Mouse (Mus musculus): ENCODE measurements around the gene Arl4a.

Arl4a gene

DNA sequence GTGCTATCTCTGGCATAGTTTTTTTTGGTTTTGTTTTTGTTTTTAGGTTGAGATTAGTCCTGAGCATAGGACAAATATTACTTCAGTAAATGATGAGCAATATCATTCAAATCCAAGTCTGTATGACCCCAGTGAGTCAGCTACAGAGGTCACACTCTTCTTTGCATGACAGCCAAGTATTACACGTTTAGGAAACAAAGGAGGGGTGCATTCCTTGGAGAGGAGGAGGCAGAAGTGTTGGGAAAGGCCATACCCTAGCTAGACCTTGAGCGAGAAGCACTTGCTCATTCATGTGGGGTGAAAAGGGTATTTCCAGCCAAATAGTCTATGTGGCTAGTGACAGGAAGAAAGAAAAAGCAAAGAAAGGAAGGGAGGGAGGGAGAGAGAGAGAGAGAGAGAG lies 28.0 kb downstream of the Arl4a start:
- DNase-seq (ENCODE audit: low read depth, low spot score): no peak

DNA sequence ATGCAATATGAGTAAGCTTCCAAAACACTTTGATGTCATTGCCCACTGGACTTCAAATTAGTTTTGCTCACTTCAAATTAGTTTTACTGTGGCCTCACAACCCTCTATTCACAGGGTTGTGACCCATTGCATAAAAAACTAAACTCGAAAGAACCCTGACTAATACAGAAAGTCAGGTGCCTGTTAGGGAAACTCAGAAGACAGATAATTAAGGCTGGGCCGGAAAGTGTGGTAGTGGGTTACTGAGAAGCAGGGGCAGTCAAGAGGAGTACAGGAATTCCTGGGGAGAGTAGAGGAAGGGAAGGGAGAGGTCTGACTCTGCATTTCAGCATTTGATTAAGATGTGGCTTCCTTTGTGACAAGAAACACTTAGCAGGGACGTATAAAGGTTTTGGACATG lies 29.4 kb downstream of the Arl4a start:
- no peak for DNase-seq (ENCODE audit: low read depth, low spot score)

DNA sequence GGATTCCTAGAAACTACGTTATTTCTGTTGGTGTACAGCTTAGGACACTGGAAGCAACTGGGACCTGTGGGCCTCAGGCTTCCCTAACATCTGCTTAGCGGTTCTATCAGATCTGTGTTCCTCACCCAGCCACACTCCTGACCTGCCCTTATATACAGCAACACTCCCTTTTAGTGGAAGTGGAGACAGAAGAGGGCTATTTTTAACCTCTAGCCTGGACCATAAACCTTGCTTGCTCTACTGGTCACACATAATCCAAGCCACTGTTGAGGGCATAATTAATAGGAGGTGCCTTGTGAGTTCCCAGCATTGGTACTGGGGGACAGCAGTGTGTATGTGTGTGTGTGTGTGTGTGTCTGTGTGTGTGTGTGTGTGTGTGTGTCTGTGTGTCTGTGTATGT lies 33.1 kb downstream of the Arl4a start:
- DNase-seq (ENCODE audit: low read depth, low spot score): no peak

DNA sequence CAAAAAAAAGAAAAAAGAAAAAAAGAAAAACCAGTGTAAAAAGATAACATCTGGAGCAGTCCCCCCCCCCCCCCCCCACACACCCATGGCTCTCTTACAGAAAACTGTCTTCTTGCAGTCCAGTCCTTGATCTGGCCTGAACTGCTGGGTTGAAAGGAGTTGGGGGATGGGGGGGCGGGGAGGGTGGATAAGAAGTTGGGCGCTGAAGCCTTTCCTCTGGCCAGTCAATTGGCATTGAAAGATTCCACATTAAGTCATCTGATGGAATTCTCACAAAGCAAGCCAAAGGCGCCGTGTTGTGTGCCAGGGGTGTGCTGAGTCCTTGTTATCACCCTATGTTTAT lies 39.0 kb downstream of the Arl4a start:
- peak; percentile 29 for DNase-seq (ENCODE audit: low read depth, low spot score)

DNA sequence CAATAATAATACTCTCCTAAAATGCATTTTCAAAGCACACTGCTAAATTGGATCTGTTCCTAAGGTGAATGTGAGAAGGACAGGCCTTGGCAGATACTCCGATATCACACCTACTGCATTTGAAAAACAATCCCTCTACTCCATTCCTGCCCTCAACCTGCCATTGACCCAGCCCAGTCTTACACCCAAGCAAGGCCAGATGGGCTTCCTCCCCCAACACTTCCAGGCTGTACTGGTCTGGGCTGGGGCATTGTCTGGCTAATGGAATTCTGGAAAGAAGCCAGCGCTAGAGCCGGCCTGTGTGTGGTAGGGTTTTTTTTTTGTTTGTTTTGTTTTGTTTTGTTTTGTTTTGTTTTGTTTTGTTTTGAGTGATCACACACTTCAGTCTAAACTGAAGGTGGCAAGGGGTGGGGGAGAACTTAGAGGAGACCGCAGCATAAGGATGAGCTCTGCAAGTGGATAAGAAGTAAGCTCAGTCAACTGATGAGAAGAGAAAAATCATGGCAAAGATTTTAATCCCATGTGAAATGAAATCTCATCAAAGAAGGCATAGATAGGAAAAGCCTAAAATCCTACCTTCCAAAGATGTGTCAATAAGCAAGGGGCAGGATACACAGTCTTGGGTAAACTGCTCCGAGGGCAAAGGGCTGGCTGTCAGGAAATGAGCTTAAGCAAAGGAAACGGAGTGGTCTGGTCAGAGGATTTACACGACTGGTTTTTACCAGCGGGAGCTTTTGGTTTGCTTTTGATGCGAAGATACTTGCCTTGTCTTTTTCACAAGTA lies 39.6 kb downstream of the Arl4a start:
- DNase-seq (ENCODE audit: low read depth, low spot score): peak; percentile 97

DNA sequence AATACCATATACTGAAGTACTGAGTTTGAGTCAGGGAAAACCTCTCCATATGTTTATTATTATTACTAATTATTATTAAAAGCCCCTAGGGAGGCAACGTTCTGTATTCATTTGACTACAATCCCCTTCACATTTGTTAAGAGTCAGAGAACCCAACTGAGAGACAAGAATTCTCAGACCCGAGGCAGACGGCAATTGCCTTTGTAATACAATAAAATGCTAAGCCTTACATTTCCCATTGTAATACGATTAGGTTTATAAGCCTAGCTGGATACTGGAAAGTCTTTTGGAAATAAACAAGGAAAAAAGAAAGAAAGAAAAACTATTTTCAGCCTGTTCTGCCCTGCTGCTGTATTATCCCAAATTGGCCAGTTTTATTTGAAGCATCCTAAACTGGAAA lies 40.2 kb downstream of the Arl4a start:
- DNase-seq (ENCODE audit: low read depth, low spot score): peak; percentile 74

DNA sequence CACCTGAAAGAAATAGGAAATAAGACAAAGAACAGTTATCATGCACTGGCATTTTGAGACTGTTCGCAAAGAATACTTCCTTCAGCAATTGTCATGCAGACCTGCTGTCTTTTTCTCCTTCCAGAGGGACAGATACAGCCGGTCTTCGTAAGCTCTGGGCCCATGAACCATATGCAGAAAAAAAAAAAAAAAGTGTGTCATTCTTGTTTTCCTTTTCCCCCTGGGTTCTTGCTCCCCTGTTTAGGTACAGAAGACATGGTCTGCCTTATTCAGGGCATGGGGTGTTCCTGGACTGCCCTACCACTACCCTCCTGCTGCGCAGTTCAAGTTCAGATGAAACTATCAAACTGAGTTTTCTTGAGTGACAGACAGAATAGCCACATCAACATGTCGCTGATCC lies 41.8 kb downstream of the Arl4a start:
- DNase-seq (ENCODE audit: low read depth, low spot score): no peak

DNA sequence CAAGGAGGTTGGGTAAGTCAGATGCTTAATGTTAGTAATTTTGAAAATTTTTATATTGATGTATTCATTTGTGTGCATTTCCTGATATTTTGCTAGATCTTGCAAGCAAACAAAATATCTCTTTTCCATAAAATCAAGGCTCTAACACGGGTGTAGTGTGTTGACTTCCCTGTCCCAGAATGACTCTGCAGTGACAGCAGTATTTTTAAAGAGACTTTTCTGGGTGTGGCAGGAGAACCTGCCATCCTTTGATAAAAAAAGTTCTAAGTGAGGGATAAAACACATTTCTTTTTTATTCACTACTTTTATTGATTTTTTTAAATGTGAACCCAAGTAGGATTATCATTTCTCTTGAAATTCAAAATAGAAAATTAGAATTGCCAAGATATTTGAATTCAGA lies 42.2 kb downstream of the Arl4a start:
- no peak for DNase-seq (ENCODE audit: low read depth, low spot score)

DNA sequence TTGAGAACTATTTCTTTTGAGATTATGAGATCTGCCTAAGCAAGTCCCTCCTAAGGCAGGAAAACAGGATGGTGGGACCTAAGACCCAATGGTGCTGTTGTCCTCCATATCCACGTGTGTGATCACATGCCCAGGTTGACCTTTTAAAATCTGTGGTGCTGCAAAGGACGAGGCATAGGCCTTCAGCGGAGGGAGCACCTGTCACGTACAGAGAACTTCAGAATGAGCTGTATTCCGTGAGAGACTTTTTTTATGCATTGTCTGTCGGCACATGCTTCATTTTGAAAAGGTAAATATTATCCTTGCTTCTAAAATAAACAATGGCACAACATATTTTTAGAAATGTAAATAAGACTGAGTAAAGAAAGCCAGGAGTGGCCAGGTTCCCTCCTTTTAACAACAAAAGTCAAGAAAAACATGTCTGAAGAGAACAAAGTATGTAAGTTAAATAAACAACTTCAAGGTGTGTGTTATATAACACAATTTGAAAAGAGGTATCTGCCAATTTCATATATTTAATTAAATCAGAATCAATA lies 45.0 kb downstream of the Arl4a start:
- no peak for DNase-seq (ENCODE audit: low read depth, low spot score)

DNA sequence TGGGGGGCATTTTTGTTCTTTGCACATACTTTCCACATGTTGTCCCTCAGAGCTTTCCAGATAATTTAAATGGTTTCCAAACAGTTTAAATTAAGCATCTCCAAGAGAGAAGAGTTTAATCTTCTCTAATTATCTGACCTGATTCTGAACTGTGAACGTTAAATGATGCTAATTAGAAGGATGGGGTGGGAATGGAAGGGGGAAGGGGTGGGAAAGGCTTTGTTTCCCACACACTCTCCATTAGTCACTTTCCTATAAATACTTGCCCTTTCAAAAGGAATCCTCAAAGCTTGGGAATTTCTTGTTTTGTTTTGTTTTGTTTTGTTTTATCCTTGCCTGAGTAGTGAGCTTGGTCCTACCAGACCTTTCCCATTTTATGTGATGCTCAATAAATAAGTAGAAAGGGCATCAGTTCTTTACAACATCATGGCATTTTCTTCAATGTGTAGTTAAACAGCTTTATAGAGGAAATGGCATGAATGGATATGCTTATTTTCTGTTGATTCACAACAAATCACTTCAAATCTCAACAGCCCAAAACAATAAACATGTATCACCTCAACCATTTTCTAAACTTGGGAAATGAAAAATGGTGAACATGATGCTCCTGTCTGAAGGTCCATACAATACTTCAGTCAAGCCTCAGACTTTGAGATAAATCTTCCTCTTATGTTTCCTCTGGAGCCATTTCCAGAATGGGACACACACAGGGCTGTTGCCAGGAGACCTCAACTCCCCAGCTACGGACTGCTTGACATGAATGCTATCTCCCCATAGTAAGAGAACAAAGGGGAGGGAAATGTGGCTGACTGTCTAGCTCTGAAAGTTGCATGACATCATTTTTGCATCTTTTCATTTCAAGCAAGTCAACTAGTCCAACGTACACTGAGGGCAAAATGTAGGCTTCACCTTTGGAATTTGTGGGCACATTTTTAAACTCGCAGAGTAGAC lies 46.7 kb downstream of the Arl4a start:
- DNase-seq (ENCODE audit: low read depth, low spot score): no peak

DNA sequence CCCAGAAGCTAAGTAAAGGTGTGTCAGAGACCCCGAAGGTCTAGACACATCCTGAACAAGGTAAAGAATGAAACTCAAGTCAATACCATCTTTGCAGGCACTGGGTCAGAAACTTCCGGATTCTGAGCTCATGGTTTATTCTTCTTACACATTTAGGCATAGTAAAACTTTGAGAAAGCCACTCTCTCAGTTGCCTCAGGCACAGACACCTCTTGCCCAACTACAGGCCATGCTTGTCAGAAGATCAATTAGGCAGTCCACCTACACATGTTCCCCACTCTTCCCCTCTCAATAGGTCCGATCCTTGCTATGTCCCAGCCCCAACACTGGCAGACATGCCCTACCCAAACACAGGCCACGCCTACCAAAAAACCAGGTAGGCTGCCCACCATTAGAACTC lies 48.7 kb downstream of the Arl4a start:
- no peak for DNase-seq (ENCODE audit: low read depth, low spot score)

DNA sequence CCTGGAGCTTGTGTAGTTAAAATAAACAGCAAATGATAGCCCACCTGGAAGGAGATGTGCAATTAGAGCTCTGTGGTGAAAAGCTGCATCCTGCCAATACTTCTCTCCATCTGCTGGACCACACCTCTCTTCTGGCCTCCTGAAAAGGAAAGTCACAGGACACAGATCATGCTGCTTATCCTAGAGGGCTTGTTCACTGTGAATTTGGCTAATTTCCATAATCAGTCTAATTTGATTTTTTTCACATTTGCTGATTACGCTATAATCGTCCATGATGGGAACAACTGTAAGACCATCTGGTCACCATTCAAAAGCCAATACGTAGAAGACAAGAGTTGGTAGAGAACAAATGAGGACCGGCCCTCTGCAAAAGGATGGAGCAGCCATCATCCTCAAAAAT lies 50.6 kb downstream of the Arl4a start:
- no peak for DNase-seq (ENCODE audit: low read depth, low spot score)

DNA sequence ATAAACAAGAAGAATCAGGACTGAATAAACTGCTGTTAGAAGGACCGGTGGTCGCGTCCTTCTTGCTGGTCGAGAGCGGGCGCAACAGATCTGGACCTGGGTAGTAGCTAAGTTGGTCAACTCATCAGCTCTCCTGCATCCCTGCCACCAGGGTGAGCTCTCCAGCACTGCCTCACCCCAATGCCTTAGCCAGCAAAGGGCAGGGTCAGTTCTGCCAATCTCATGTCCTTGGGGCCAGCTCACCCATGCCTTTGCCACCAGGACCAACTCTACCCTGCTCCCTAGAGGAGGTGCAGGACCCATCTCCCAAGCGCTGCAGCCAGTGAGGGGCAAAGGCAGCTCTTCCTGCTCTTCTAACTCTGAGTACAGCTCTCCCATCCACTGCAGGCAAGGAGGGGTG lies 52.2 kb downstream of the Arl4a start:
- no peak for DNase-seq (ENCODE audit: low read depth, low spot score)

DNA sequence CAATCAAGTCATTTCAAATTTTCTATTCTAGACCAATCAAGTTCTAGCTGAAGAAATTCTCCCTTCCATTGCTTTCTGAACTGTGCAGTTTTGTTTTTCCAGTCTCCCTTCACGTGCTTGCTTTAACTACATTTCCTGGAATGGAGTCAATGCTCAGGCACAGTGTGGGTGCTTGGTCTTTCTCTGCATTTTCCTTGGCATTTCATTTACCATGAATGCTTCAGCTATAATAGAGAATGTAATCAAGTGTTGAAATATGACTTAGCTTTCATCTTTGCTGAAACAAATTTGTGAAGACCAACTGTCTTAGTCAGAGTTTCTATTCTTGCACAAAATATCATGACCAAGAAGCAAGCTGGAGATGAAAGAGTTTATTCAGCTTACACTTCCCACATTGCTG lies 58.0 kb downstream of the Arl4a start:
- no peak for DNase-seq (ENCODE audit: low read depth, low spot score)

DNA sequence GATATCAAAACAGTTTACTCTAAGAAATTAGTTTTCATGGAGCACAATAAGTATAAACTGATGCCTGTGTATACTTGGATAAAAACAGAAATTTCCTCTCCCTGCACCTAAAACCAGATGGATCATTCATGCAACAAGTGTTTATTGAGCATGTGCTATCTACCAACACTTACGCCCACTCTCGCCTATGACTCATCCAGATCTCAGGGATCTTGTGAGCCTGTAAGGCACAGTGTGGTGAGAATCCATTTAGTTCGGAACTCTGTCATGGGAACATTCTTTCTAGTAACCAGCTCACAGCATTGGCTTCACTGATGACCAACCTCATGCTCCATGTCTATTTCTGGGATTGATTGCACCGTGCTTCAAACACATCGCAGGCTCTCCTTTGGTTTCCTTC lies 58.8 kb downstream of the Arl4a start:
- DNase-seq (ENCODE audit: low read depth, low spot score): no peak

DNA sequence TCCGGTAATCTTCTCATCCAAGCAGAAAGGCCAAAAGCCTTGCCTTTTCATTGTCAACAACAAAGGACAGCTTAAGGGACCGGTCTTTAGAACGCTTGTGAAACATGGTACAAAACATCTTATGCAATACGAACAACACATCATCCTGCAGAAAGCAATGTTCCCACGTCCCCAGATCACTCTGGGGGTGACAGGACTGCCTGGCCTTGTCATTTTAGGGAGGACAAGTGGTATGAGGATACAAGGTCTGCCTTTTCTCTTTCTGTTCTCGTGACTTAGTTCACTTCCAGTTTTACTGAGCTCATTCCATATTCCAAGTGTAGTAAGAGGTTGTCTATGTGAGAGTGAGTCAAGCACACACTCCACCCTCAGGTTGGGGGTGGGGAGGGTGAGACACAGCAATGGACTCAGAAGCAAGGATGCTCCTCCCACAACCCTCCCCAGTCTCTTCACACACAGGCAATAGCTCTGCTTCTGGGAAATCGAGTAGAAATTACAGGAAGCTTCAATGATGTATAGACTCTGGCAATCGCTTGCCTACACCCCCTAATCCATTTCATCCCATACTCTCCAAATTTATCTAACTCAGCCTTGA lies 59.7 kb downstream of the Arl4a start:
- no peak for DNase-seq (ENCODE audit: low read depth, low spot score)

DNA sequence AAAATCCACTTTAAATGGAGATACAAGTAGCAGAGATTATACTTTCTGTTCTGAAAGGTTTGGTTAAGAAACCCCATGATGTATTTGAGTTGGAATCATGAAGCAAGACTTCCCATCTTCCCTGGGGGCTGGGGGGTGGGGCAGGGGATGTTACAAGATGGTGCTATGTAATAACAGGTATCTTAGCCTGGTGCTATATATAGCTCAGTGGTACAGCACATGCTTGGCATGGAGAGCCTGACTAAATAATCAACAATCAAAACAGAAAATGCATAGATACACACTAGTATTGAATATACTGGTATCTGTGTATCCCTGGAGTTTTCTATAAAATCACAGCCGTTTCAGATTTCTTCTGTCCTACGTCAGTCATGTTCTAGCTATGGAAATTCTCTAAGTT lies 61.4 kb downstream of the Arl4a start:
- DNase-seq (ENCODE audit: low read depth, low spot score): no peak

DNA sequence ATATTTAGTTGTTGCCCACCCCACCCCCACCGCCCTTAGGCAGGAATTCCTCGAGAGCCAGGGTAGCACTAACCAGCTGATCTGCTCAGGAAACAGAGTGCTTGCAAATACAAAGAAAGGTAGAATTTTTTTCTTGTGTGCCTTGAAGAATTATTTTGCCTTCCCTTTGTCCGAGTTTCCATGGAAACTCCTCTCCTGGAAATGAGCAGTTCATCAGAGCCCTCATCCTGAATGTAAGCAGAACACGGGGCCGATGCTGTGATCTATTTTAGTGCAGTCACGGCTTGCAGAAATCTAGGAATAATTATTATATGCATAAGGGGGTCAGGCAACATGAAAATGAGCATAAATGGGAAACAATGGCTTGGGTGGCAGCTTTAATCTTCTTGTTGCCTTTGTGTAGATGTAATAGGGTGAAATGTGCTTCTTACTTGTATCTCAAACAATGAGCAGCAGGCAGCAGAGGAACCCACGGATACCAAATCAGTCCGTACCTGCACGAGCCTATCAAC lies 61.9 kb downstream of the Arl4a start:
- DNase-seq (ENCODE audit: low read depth, low spot score): no peak

DNA sequence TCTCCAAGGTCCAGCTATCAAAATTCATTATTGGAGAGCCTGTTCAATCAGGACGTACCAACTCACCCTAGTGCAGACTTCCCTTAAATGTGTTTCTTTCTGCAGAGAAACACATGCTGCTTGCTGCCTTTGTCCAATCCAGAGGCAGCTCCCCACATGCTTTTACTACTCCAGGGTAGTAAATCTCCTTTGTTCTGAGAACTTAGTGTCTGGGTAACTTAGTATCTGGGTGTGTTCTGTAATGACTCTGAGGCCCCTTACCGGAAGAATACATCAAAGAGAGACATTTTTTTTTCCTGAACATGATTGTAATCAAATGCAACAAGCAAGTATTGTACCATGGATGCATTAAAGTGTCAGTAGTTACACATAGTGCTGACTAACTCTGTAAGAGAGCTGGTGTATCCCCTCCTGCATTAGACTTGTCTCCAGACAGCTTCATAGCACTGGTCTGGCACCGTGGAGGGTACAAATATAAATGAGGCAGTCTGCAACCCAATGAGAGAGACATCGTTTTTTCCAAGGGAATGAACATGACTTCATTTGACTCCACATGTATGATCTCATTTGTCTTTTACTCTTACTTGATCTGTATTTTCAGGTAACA lies 62.7 kb downstream of the Arl4a start:
- no peak for DNase-seq (ENCODE audit: low read depth, low spot score)

DNA sequence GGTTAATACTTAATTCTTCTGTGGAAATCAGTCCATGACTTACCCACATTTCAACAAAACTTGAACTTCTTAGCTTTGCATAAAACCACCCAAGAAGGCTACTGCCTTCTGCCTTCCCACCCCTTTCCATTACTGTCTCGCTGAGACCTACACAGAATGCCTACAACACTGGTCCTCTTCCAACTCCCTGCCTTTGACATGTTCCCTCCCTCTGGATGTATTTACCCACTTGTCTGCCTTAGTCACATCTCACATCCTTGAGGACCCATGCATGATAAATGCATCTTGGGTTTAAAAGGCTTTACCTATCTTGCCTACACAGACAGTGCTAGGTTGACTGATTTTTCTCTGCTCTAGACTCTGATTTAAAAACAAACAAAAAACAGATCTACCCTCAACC lies 63.6 kb downstream of the Arl4a start:
- no peak for DNase-seq (ENCODE audit: low read depth, low spot score)

DNA sequence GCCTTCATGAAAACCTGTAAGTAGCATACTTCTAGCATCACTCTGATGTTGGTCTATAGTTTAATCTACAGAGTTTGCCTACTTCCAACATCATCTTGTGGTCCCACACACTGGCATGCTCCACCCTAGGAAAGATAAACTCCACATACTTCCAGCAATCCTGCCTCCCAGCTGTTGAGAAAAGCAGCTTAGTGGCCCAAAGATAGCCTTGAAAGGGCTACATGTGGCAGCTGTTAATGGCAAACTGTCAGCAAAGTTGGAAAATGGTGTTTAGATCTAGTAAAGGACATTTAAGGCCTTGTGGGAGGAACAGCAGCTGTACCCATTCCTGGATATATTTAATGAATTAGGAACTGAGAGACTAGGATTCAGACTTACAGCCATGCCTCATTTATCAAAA lies 68.3 kb downstream of the Arl4a start:
- DNase-seq (ENCODE audit: low read depth, low spot score): no peak

DNA sequence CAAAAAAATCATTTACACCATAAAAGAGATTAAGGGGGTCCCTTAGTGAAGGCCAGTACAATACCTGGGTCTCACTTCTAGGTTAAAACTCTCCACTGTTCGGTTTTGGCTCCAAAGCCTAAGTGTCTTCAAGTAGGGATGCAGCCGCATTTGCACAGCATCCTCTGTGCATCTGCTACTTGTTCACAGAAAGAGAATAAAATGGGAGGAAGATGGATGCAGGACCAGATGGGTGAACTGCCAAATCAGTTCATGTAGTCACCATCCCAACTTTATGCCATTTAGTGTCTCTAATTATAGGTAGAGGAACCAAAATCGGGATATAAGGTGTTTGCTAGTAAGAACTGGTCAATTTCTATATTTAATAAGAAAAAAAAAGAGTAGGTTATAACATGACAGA lies 69.7 kb downstream of the Arl4a start:
- DNase-seq (ENCODE audit: low read depth, low spot score): no peak
